Mouse (Mus musculus) myocyte (in vitro differentiated cells): ENCODE results near the gene Begain. TPM values are rescaled to one million over a fixed set of nuclear protein-coding genes. Genes with fewer than 3 reads are reported as not detected.

Experiments used
- H3K27me3 ChIP-seq: one replicate; pipeline ENCODE4 v1.6.1; 2011; ENCODE audit not compliant: control insufficient read depth, insufficient read depth, insufficient read length
- H3K36me3 ChIP-seq: one replicate; pipeline ENCODE4 v1.6.1; 2011; ENCODE audit not compliant: control insufficient read depth, insufficient read depth
- H3K4me2 ChIP-seq: one replicate; pipeline ENCODE4 v1.6.1; 2011; ENCODE audit warnings: low read depth, control low read depth
- H3K4me3 ChIP-seq: one replicate; pipeline ENCODE4 v1.5.1; 2011; ENCODE audit warnings: mild to moderate bottlenecking, control low read depth, moderate library complexity
- H3K79me2 ChIP-seq: one replicate; pipeline ENCODE4 v1.6.1; 2011; ENCODE audit not compliant: control insufficient read depth, insufficient read depth
- H3ac ChIP-seq: one replicate; pipeline ENCODE4 v1.6.1; 2011; ENCODE audit not compliant: control insufficient read depth, insufficient read length
- CEBPB ChIP-seq: IDR thresholded peaks from 2 replicates; pipeline ENCODE4 v1.6.1; 2011; ENCODE audit warnings: mild to moderate bottlenecking, moderate library complexity; ENCODE audit not compliant: poor library complexity, insufficient read depth, severe bottlenecking
- E2F4 ChIP-seq: IDR thresholded peaks from one replicate; pipeline ENCODE4 v1.6.1; 2011; ENCODE audit warnings: mild to moderate bottlenecking, control low read depth, moderate library complexity; ENCODE audit not compliant: insufficient read depth
- MAX ChIP-seq: IDR thresholded peaks from one replicate; pipeline ENCODE4 v1.6.1; 2011; ENCODE audit warnings: low read depth, mild to moderate bottlenecking, control low read depth
- MYOD1 ChIP-seq, 3 experiments: IDR thresholded peaks; one replicate each; pipeline ENCODE4 v1.6.1; 2011; ENCODE audit warnings: control low read depth in 2 of 3, low read depth in 2 of 3, mild to moderate bottlenecking in 2 of 3, moderate library complexity in 1 of 3; ENCODE audit not compliant: insufficient read length in 2 of 3, control insufficient read depth in 1 of 3
- MYOG ChIP-seq, 3 experiments: IDR thresholded peaks; one replicate each; pipeline ENCODE4 v1.6.1; 2011; ENCODE audit warnings: control low read depth in 2 of 3, low read depth in 2 of 3, mild to moderate bottlenecking in 2 of 3; ENCODE audit not compliant: insufficient read length in 2 of 3, control insufficient read depth in 1 of 3, insufficient read depth in 1 of 3
- POLR2A ChIP-seq: IDR thresholded peaks from one replicate; pipeline ENCODE4 v1.6.1; 2011; ENCODE audit warnings: low read depth, mild to moderate bottlenecking, control low read depth, moderate library complexity; ENCODE audit not compliant: insufficient read length
- POLR2AphosphoS2 ChIP-seq: IDR thresholded peaks from one replicate; pipeline ENCODE4 v1.6.1; 2011; ENCODE audit warnings: low read depth, control low read depth; ENCODE audit not compliant: insufficient read length
- REST ChIP-seq: IDR thresholded peaks from one replicate; pipeline ENCODE4 v1.6.1; 2011; ENCODE audit warnings: mild to moderate bottlenecking, control low read depth, moderate library complexity; ENCODE audit not compliant: insufficient read depth, insufficient read length
- SRF ChIP-seq: IDR thresholded peaks from one replicate; pipeline ENCODE4 v1.6.1; 2011; ENCODE audit warnings: low read depth; ENCODE audit not compliant: control insufficient read depth, insufficient read length
- TCF12 ChIP-seq: IDR thresholded peaks from one replicate; pipeline ENCODE4 v1.6.1; 2011; ENCODE audit warnings: mild to moderate bottlenecking, control low read depth; ENCODE audit not compliant: poor library complexity, insufficient read depth, severe bottlenecking
- TCF3 ChIP-seq: IDR thresholded peaks from one replicate; pipeline ENCODE4 v1.6.1; 2011; ENCODE audit warnings: low read depth, control low read depth; ENCODE audit not compliant: insufficient read length
- USF1 ChIP-seq: IDR thresholded peaks from one replicate; pipeline ENCODE4 v1.6.1; 2011; ENCODE audit warnings: low read depth, mild to moderate bottlenecking, control low read depth, moderate library complexity
- polyA plus RNA-seq: library from polyadenylated mRNA; unstranded; fragments of >200 nt; fragmentation: generic; extraction: Trizol; gene quantifications from one replicate; pipeline ENCODE4 v1.2.1, GENCODE M21; 2012; ENCODE audit warnings: missing spikeins

Gene Begain
- polyA plus RNA-seq, 1 experiment = 0.10 TPM

- H3ac ChIP-seq = no peak overlapping the region
- no peak overlapping the region for H3K4me2 ChIP-seq
- TF ChIP-seq TCF12 (no peak), POLR2AphosphoS2 (no peak), TCF3 (no peak), MAX (no peak), SRF (no peak), CEBPB (no peak), MYOD1 (IDR thresholded peaks at IDR 0.05; ENCODE audit: control insufficient read depth in 1 of 3, insufficient read length in 2 of 3, low read depth in 2 of 3) (no peak), MYOG (IDR thresholded peaks at IDR 0.05; ENCODE audit: control insufficient read depth in 1 of 3, insufficient read depth in 1 of 3, insufficient read length in 2 of 3, low read depth in 2 of 3) (no peak)
- no peak overlapping the region for H3K4me3 ChIP-seq
- H3K27me3 ChIP-seq = peaks cover 3% of the 10 kb centered on the region
- no peaks in the 10 kb centered on the region for H3K36me3 ChIP-seq
- H3K79me2 ChIP-seq = no peaks in the 10 kb centered on the region
These were observed 40.9 kb upstream of the Begain start for GRCm38 (mm10) chr12:109108911-109109310.

GRCm38 (mm10) chr12:109100381-109100780, 32.4 kb upstream of the Begain start:
- peaks cover 3% of the 10 kb centered on the region for H3K27me3 ChIP-seq

GRCm38 (mm10) chr12:109090456-109091130, 22.6 kb upstream of the Begain start:
- no peaks in the 10 kb centered on the region for H3K36me3 ChIP-seq
- no peak overlapping the region for H3ac ChIP-seq
- H3K4me2 ChIP-seq = no peak overlapping the region
- TF ChIP-seq MYOD1 (IDR thresholded peaks at IDR 0.05; ENCODE audit: control insufficient read depth in 1 of 3, insufficient read length in 2 of 3, low read depth in 2 of 3) (no peak), USF1 (no peak), TCF3 (no peak), POLR2A (no peak), SRF (no peak), MAX (no peak)
- peaks cover 7% of the 10 kb centered on the region for H3K27me3 ChIP-seq
- H3K4me3 ChIP-seq = no peak overlapping the region
- H3K79me2 ChIP-seq = no peaks in the 10 kb centered on the region

More at GRCm38 (mm10) chr12:109100381-109100780, 32.4 kb upstream of the Begain start:
- H3K4me2 ChIP-seq = no peak overlapping the region
- H3K79me2 ChIP-seq = no peaks in the 10 kb centered on the region
- no peak for TF ChIP-seq POLR2A
- no peak for TF ChIP-seq SRF
- TF ChIP-seq MAX = no peak
- no peak for TF ChIP-seq E2F4
- no peak for TF ChIP-seq MYOD1 (IDR thresholded peaks at IDR 0.05; ENCODE audit: control insufficient read depth in 1 of 3, insufficient read length in 2 of 3, low read depth in 2 of 3)
- TF ChIP-seq USF1 = no peak
- TF ChIP-seq CEBPB = no peak
- TF ChIP-seq POLR2AphosphoS2 = no peak
- no peak for TF ChIP-seq TCF12
- no peak for TF ChIP-seq REST
- no peaks in the 10 kb centered on the region for H3K36me3 ChIP-seq
- no peak overlapping the region for H3ac ChIP-seq
- H3K4me3 ChIP-seq = no peak overlapping the region

GRCm38 (mm10) chr12:109090041-109090440, 22.0 kb upstream of the Begain start:
- H3K4me3 ChIP-seq = no peak overlapping the region
- no peaks in the 10 kb centered on the region for H3K36me3 ChIP-seq
- H3K4me2 ChIP-seq = no peak overlapping the region
- H3K27me3 ChIP-seq = peaks cover 7% of the 10 kb centered on the region
- no peak overlapping the region for H3ac ChIP-seq
- H3K79me2 ChIP-seq = no peaks in the 10 kb centered on the region
- TF ChIP-seq TCF12 (no peak), MYOG (IDR thresholded peaks at IDR 0.05; ENCODE audit: control insufficient read depth in 1 of 3, insufficient read depth in 1 of 3, insufficient read length in 2 of 3, low read depth in 2 of 3) (no peak), MAX (no peak), E2F4 (no peak), REST (no peak), USF1 (no peak), MYOD1 (IDR thresholded peaks at IDR 0.05; ENCODE audit: control insufficient read depth in 1 of 3, insufficient read length in 2 of 3, low read depth in 2 of 3) (no peak), TCF3 (no peak), SRF (no peak), POLR2AphosphoS2 (no peak), CEBPB (no peak), POLR2A (no peak)

GRCm38 (mm10) chr12:109086111-109086510, 18.1 kb upstream of the Begain start:
- no peaks in the 10 kb centered on the region for H3K36me3 ChIP-seq
- H3K79me2 ChIP-seq = no peaks in the 10 kb centered on the region
- no peak overlapping the region for H3K4me3 ChIP-seq
- H3K4me2 ChIP-seq = no peak overlapping the region
- no peak overlapping the region for H3ac ChIP-seq
- H3K27me3 ChIP-seq = peaks cover 7% of the 10 kb centered on the region
- no peak for TF ChIP-seq MYOD1 (IDR thresholded peaks at IDR 0.05; ENCODE audit: control insufficient read depth in 1 of 3, insufficient read length in 2 of 3, low read depth in 2 of 3)
- TF ChIP-seq TCF3 = no peak
- TF ChIP-seq REST = no peak
- no peak for TF ChIP-seq CEBPB
- no peak for TF ChIP-seq E2F4
- no peak for TF ChIP-seq USF1
- no peak for TF ChIP-seq SRF
